Mouse (Mus musculus) liver, adult 10 weeks (tissue): ENCODE results near the gene Dcxr. TPM values are rescaled to one million over a fixed set of nuclear protein-coding genes. Genes with fewer than 3 reads are reported as not detected.

ENCODE experiments used
- polyA plus RNA-seq: library from polyadenylated mRNA; stranded (reverse); fragments of 350-450 nt; fragmentation: Illumina TruSeq; extraction: RNeasy Lipid Tissue Mini Kit (QIAGEN cat#74804); gene quantifications from one replicate; pipeline ENCODE4 v1.2.3, GENCODE M21; 2014; ENCODE audit warnings: low read depth, low replicate concordance

Gene Dcxr
- polyA plus RNA-seq: 13.1 TPM

GRCm38 (mm10) chr11:120727169-120727527 lies at the start of gene Dcxr:
TSS of gene Dcxr (minus strand) at chr11:120727281.

DNA sequence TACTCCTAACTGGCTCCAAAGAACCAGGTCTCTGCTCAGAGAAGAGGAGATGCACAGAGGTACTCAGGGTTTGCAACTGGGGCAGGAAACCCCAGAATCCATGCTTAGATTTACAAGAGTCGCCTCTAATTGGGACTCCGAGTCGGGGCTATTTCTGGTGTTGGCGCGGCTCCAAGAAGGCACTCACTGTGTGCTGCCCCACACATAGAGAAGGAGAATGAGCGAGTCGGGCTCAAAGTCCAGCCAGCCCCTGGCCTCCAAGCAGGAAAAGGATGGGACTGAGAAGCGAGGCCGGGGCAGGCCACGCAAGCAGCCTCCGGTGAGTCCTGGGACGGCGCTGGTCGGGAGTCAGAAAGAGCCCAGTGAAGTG lies 35.6 kb upstream of the Dcxr start, which contains the start of gene Hmga1b:
Gene Hmga1b (plus strand): TSS at position 123 of the 370 bp plus-strand sequence.

GRCm38 (mm10) chr11:120731858-120732680 lies 5.0 kb upstream of the Dcxr start, which contains the start of gene Cbr2:
TSS of gene Cbr2 (minus strand) at chr11:120732114.

DNA sequence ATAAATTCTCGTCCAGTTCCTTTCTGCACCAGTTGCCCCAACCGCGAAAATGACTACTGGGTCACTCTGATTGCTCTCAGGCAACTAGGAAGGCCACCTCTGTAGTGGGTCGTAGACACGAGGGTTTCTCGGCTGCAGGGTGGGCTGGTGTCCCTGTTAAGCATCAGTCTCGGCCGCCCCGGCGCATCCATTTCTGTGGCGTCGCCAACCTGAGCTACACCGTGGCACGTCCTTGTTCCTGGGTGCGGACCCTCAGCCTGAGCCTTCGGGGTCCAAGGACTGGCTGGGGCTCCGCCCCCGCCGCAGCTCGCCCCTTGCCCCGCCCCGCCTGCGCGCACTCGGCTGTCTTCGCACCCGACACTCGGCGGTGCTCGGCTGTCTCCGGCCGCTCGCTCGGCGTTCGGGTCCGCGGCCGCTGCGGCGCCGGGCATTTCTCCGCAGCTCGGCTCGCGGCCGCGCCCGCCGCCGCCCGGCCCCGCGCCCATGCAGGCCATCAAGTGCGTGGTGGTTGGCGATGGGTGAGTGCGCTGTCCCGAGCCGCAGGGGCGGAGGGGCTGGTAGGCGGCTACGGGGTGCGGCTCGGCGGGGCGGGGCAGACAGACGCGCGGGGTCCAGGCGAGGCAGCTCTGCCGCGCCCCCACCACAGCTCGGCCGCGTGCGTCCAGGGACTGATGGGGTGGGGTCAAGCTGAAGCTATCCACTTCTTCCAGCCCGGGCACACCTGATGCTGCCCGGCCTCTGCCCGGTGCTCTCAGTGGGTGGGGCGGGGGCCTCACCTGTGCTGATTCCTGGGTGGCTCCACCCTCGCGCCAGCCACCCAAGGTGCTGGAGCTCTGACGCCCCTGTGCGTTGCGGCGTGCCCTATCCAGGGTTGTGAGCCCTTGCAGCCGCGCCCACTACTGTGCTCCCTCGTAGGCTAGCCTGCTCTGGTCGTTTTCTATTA lies 5.7 kb downstream of the Dcxr start, which contains the start of gene Rac3:
Gene Rac3 (plus strand): TSS at position 347 of the 943 bp plus-strand sequence.

GRCm38 (mm10) chr11:120713580-120714518 lies 13.2 kb downstream of the Dcxr start, which contains the start of the genes Cenpx and Lrrc45:
TSS of gene Cenpx (minus strand) at chr11:120713738.
TSS of gene Lrrc45 (plus strand) at chr11:120713925.

Other genes with a start within 250 kb of the Dcxr start
- 8.1 TPM for gene Mrpl12, start 242.7 kb downstream of the Dcxr start, polyA plus RNA-seq
- 5.5 TPM for gene Slc25a10, start 235.4 kb downstream of the Dcxr start, polyA plus RNA-seq
- 16.2 TPM for gene Gcgr, start 196.6 kb downstream of the Dcxr start, polyA plus RNA-seq
- 1.0 TPM for gene Mcrip1, start 177.6 kb downstream of the Dcxr start, polyA plus RNA-seq
- not detected for gene Ppp1r27, start 176.1 kb downstream of the Dcxr start, polyA plus RNA-seq
- gene P4hb, start 154.0 kb downstream of the Dcxr start, polyA plus RNA-seq: 507 TPM
- 9.6 TPM for gene Arhgdia, start 145.7 kb downstream of the Dcxr start, polyA plus RNA-seq
- gene Alyref, start 128.9 kb downstream of the Dcxr start, polyA plus RNA-seq: 8.3 TPM
- gene Anapc11, start 128.9 kb downstream of the Dcxr start, polyA plus RNA-seq: 5.2 TPM
- gene Npb, start 118.8 kb downstream of the Dcxr start, polyA plus RNA-seq: not detected
- gene Pcyt2, start 109.3 kb downstream of the Dcxr start, polyA plus RNA-seq: 110 TPM
- 8.9 TPM for gene Sirt7, start 102.0 kb downstream of the Dcxr start, polyA plus RNA-seq
- gene Mafg, start 93.7 kb downstream of the Dcxr start, polyA plus RNA-seq: 13.1 TPM
- not detected for gene Pycr1, start 83.5 kb downstream of the Dcxr start, polyA plus RNA-seq
- not detected for gene Myadml2, start 79.1 kb downstream of the Dcxr start, polyA plus RNA-seq
- gene Notum, start 66.1 kb downstream of the Dcxr start, polyA plus RNA-seq: 1.4 TPM
- gene Aspscr1, start 54.3 kb downstream of the Dcxr start, polyA plus RNA-seq: 5.6 TPM
- 4.1 TPM for gene Cenpx, start 13.5 kb downstream of the Dcxr start, polyA plus RNA-seq
- 0.16 TPM for gene Lrrc45, start 13.4 kb downstream of the Dcxr start, polyA plus RNA-seq
- gene Rac3, start 5.8 kb downstream of the Dcxr start, polyA plus RNA-seq: not detected
- gene Cbr2, start 4.8 kb upstream of the Dcxr start, polyA plus RNA-seq: not detected
- gene Hmga1b, start 35.5 kb upstream of the Dcxr start, polyA plus RNA-seq: not detected
- gene Rfng, start 56.9 kb upstream of the Dcxr start, polyA plus RNA-seq: 0.87 TPM
- gene Gps1, start 57.0 kb upstream of the Dcxr start, polyA plus RNA-seq: 8.5 TPM
- gene Dus1l, start 69.1 kb upstream of the Dcxr start, polyA plus RNA-seq: 16.2 TPM
- gene Fasn, start 97.3 kb upstream of the Dcxr start, polyA plus RNA-seq: 6.6 TPM
- 0.50 TPM for gene Ccdc57, start 205.6 kb upstream of the Dcxr start, polyA plus RNA-seq
- not detected for gene Slc16a3, start 221.2 kb upstream of the Dcxr start, polyA plus RNA-seq